13 mouse cellular contexts compared by ENCODE assay signal in genomic region chr13:62978104-62978503, GRCm38 (mm10). TPM values are rescaled to one million over a fixed set of nuclear protein-coding genes. Genes with fewer than 3 reads are reported as not detected.
DNase-seq lines count a peak whose midpoint lies in the region; ATAC-seq and TF ChIP-seq lines count a peak whose summit lies in the region.
"Had no signal": no experiment of that assay in that cellular context is flagged by ENCODE, and none has a peak within 500 bp of the region (broad histone marks: within the 10 kb centered on the region; RNA-seq: fewer than 3 reads in every experiment).

No protein-coding gene starts in this region.

- TF ChIP-seq EP300 in heart, adult 2 months (IDR thresholded peaks at IDR 0.05; ENCODE audit: insufficient read depth, low read depth, low read length), result peak; percentile 38; the same call in 1 of the 2 replicates

- TF ChIP-seq CTCF in heart, adult 2 months (IDR thresholded peaks at IDR 0.05), result no peak

- no peak overlapping the region for H3K4me3 ChIP-seq in heart, adult 2 months
- no peak overlapping the region for H3K4me3 ChIP-seq in midbrain, embryonic 16.5 days (ENCODE audit: low read depth, low read length)
- H3K4me3 ChIP-seq: neural tube, embryonic 15.5 days had no signal

- no peak overlapping the region for H3K9ac ChIP-seq in heart, adult 2 months (ENCODE audit: low read depth, low read length)
- H3K9ac ChIP-seq in midbrain, embryonic 16.5 days (ENCODE audit: low read depth, low read length), result no peak overlapping the region
- H3K9ac ChIP-seq: neural tube, embryonic 15.5 days had no signal

- TF ChIP-seq POLR2A in heart, adult 2 months (IDR thresholded peaks at IDR 0.05; ENCODE audit: insufficient read depth, low read depth, low read length), result no peak

- H3K27me3 ChIP-seq in heart, adult 2 months (ENCODE audit: control insufficient read depth, insufficient read depth, low read length), result no peaks in the 10 kb centered on the region
- no peaks in the 10 kb centered on the region for H3K27me3 ChIP-seq in midbrain, embryonic 16.5 days (ENCODE audit: control insufficient read depth, insufficient read depth, low read depth, low read length)
- H3K27me3 ChIP-seq: neural tube, embryonic 15.5 days; Patski had no signal

- peak overlapping the region; percentile 31 for H3K27ac ChIP-seq in heart, adult 2 months
- H3K27ac ChIP-seq in midbrain, embryonic 16.5 days (ENCODE audit: low read length), result no peak overlapping the region
- H3K27ac ChIP-seq: neural tube, embryonic 15.5 days; stomach, postnatal 0 days had no signal

- H3K9me3 ChIP-seq in midbrain, embryonic 16.5 days (replicated peaks; ENCODE audit: control insufficient read depth, low read length, poor library complexity, severe bottlenecking), result no peaks in the 10 kb centered on the region
- H3K9me3 ChIP-seq: neural tube, embryonic 15.5 days had no signal

- intact Hi-C loops in heart, adult 2 months (cut with DNase I), result no loop called here
- intact Hi-C loops in heart, postnatal 25 days (cut with DNase I), result loop anchor here (5.0 kb wide), 1 partner anchor 54 kb away; no protein-coding TSS in a partner anchor
- intact Hi-C loops in heart, postnatal 10 days (cut with DNase I), result no loop called here
- intact Hi-C loops in left cerebral cortex, postnatal 10 days (cut with DNase I), result no loop called here

- no peak for DNase-seq in heart, adult 2 months
- DNase-seq in heart, postnatal 25 days (ENCODE audit: low spot score), result no peak
- DNase-seq in adrenal gland, postnatal 25 days, result peak; percentile 7
- DNase-seq in heart, postnatal 10 days, result peak; percentile 31 to 45
- DNase-seq in kidney, postnatal 36 days, result peak; percentile 51 to 71
- no peak for DNase-seq in left cerebral cortex, postnatal 10 days (ENCODE audit: extremely low spot score in 1 of 2, low spot score in 2 of 2)
- no peak for DNase-seq in thymus, postnatal 10 days (ENCODE audit: low spot score in 2 of 2)
- DNase-seq: right cerebral cortex, postnatal 4 days had no signal

- peaks cover 1% of the 10 kb centered on the region; the same call in 1 of the 2 replicates for H3K79me2 ChIP-seq in heart, adult 2 months (replicated peaks; ENCODE audit: control insufficient read depth, insufficient read depth, low read length)

- H3K4me2 ChIP-seq in midbrain, embryonic 16.5 days (ENCODE audit: low read length), result no peak overlapping the region
- H3K4me2 ChIP-seq: midbrain, embryonic 11.5 days; neural tube, embryonic 15.5 days had no signal

- peaks cover 7% of the 10 kb centered on the region for H3K4me1 ChIP-seq in heart, adult 2 months (ENCODE audit: control insufficient read depth, insufficient read depth, low read length)
- H3K4me1 ChIP-seq in midbrain, embryonic 16.5 days (ENCODE audit: control insufficient read depth, insufficient read depth, low read length), result no peaks in the 10 kb centered on the region

- H3K36me3 ChIP-seq in heart, adult 2 months (ENCODE audit: control insufficient read depth, insufficient read depth, low read length), result no peaks in the 10 kb centered on the region
- no peaks in the 10 kb centered on the region for H3K36me3 ChIP-seq in midbrain, embryonic 16.5 days (ENCODE audit: control insufficient read depth, insufficient read depth, low read length)
- H3K36me3 ChIP-seq: neural tube, embryonic 15.5 days had no signal

- no peak for ATAC-seq in midbrain, embryonic 16.5 days
- ATAC-seq: Patski had no signal

RNA-seq across cellular contexts. Expression of gene 2010111I01Rik, which starts 13.4 kb away (rescaled TPM):
- total RNA-seq in heart, adult 2 months (2021), result 100 to 1,000 TPM in 1 of 2 experiments, 10 to 100 TPM in 1; 91.0 to 101 TPM
- polyA plus RNA-seq in heart, adult 2 months (2012; rRNA removed), result 84.6 and 126 TPM in 2 replicates
- 100 to 1,000 TPM; 109 to 112 TPM for total RNA-seq in heart, postnatal 25 days (2021)
- 127 and 153 TPM in 2 replicates for total RNA-seq in adrenal gland, postnatal 25 days (2021)
- 100 to 1,000 TPM; 121 to 143 TPM for total RNA-seq in heart, postnatal 10 days (2021)
- polyA plus RNA-seq in midbrain, embryonic 16.5 days (2015; fragmentation: Nextera tagmentation; extraction: Ambion mirVana), result 25.5 and 27.4 TPM in 2 replicates
- total RNA-seq in left cerebral cortex, postnatal 10 days (2021), result 10 to 100 TPM; 62.1 to 69.1 TPM

Comparison
In these comparisons a context has a peak if more than half of its experiments do, and no peak if none do; other contexts are left out.
1. DNase-seq: peak in adrenal gland, postnatal 25 days (single experiment), heart, postnatal 10 days (2 of 2) and kidney, postnatal 36 days (2 of 2); none in heart, adult 2 months (0 of 2), heart, postnatal 25 days (single experiment), left cerebral cortex, postnatal 10 days (0 of 2) and thymus, postnatal 10 days (0 of 2).